Mouse (Mus musculus) ES-Bruce4 (cell line): ENCODE results near the gene Pold3. TPM values are rescaled to one million over a fixed set of nuclear protein-coding genes. Genes with fewer than 3 reads are reported as not detected.

Experiments used
- H3K27ac ChIP-seq: 2 replicates; pipeline ENCODE4 v1.5.1; 2012; ENCODE audit warnings: low read length, inconsistent platforms; ENCODE audit not compliant: insufficient read depth
- H3K27me3 ChIP-seq: 2 replicates; pipeline ENCODE4 v1.6.1; 2012; ENCODE audit warnings: mild to moderate bottlenecking, low read length, inconsistent platforms; ENCODE audit not compliant: control insufficient read depth, poor library complexity, insufficient read depth, severe bottlenecking
- H3K36me3 ChIP-seq: 2 replicates; pipeline ENCODE4 v1.6.1; 2012; ENCODE audit warnings: inconsistent platforms, mild to moderate bottlenecking, low read length, moderate library complexity; ENCODE audit not compliant: control insufficient read depth, poor library complexity, insufficient read depth, severe bottlenecking
- H3K4me1 ChIP-seq: one replicate; pipeline ENCODE4 v1.8.1; 2011; ENCODE audit warnings: low read length; ENCODE audit not compliant: control insufficient read depth, insufficient read depth
- H3K4me3 ChIP-seq: 2 replicates; pipeline ENCODE4 v1.5.1; 2011; ENCODE audit warnings: low read depth, mild to moderate bottlenecking, low read length
- H3K9ac ChIP-seq: 2 replicates; pipeline ENCODE4 v1.6.1; 2012; ENCODE audit warnings: low read depth, mild to moderate bottlenecking, inconsistent platforms; ENCODE audit not compliant: poor library complexity, severe bottlenecking
- H3K9me3 ChIP-seq: replicated peaks from 2 replicates; pipeline ENCODE4 v1.6.1; 2012; ENCODE audit warnings: mild to moderate bottlenecking, low read length, inconsistent platforms; ENCODE audit not compliant: control insufficient read depth, poor library complexity, insufficient read depth, severe bottlenecking
- CTCF ChIP-seq: IDR thresholded peaks from one replicate; pipeline ENCODE4 v1.8.1; 2011; ENCODE audit warnings: low read depth, low read length
- EP300 ChIP-seq: IDR thresholded peaks from 2 replicates; pipeline ENCODE4 v1.6.1; 2011; ENCODE audit warnings: low read depth, low read length; ENCODE audit not compliant: insufficient read depth
- POLR2A ChIP-seq: IDR thresholded peaks from one replicate; pipeline ENCODE4 v1.8.1; 2011; ENCODE audit warnings: low read length; ENCODE audit not compliant: insufficient read depth
- polyA plus RNA-seq: library from polyadenylated mRNA; stranded (reverse); fragments of >200 nt; gene quantifications from 2 replicates; pipeline ENCODE4 v1.2.4, GENCODE M21; 2011; ENCODE audit warnings: low read depth; ENCODE audit not compliant: missing spikeins, insufficient read depth, insufficient read length

The Pold3 gene
- polyA plus RNA-seq, 1 experiment, result 87.8 TPM

GRCm38 (mm10) chr7:100137038-100137437 is 15.7 kb upstream of the Pold3 start:
- Histone ChIP-seq H3K4me3 (no peak overlapping the region), H3K27me3 (no peaks in the 10 kb centered on the region), H3K27ac (no peak overlapping the region), H3K36me3 (no peaks in the 10 kb centered on the region), H3K9me3 (no peaks in the 10 kb centered on the region), H3K4me1 (no peaks in the 10 kb centered on the region), H3K9ac (no peak overlapping the region)
- TF ChIP-seq POLR2A (no peak), EP300 (no peak), CTCF (no peak)

- Histone ChIP-seq H3K4me1 (no peaks in the 10 kb centered on the region), H3K4me3 (no peak overlapping the region), H3K9me3 (no peaks in the 10 kb centered on the region), H3K27ac (no peak overlapping the region), H3K36me3 (no peaks in the 10 kb centered on the region), H3K27me3 (no peaks in the 10 kb centered on the region), H3K9ac (no peak overlapping the region)
- no peak for TF ChIP-seq POLR2A
- no peak for TF ChIP-seq EP300
- no peak for TF ChIP-seq CTCF
These were observed 11.0 kb upstream of the Pold3 start for GRCm38 (mm10) chr7:100132379-100132778.

GRCm38 (mm10) chr7:100130592-100130991 is 9.2 kb upstream of the Pold3 start:
- Histone ChIP-seq H3K9ac (no peak overlapping the region), H3K27me3 (no peaks in the 10 kb centered on the region), H3K4me1 (no peaks in the 10 kb centered on the region), H3K27ac (no peak overlapping the region), H3K9me3 (no peaks in the 10 kb centered on the region), H3K36me3 (no peaks in the 10 kb centered on the region), H3K4me3 (no peak overlapping the region)
- no peak for TF ChIP-seq EP300
- TF ChIP-seq CTCF, result no peak
- no peak for TF ChIP-seq POLR2A

GRCm38 (mm10) chr7:100128262-100129041 is 7.1 kb upstream of the Pold3 start:
- Histone ChIP-seq H3K4me3 (no peak overlapping the region), H3K36me3 (no peaks in the 10 kb centered on the region), H3K27ac (no peak overlapping the region), H3K4me1 (no peaks in the 10 kb centered on the region), H3K9ac (no peak overlapping the region), H3K9me3 (no peaks in the 10 kb centered on the region), H3K27me3 (no peaks in the 10 kb centered on the region)
- TF ChIP-seq EP300 (no peak), POLR2A (no peak), CTCF (no peak)

- Histone ChIP-seq H3K4me3 (no peak overlapping the region), H3K9me3 (no peaks in the 10 kb centered on the region), H3K9ac (no peak overlapping the region), H3K36me3 (no peaks in the 10 kb centered on the region), H3K27ac (no peak overlapping the region), H3K27me3 (no peaks in the 10 kb centered on the region), H3K4me1 (no peaks in the 10 kb centered on the region)
- TF ChIP-seq POLR2A, result no peak
- TF ChIP-seq CTCF, result no peak
- TF ChIP-seq EP300, result no peak
These were observed 5.1 kb upstream of the Pold3 start for GRCm38 (mm10) chr7:100126514-100126913.

GRCm38 (mm10) chr7:100125166-100125565 is 3.8 kb upstream of the Pold3 start:
- H3K27ac ChIP-seq, result no peak overlapping the region
- no peaks in the 10 kb centered on the region for H3K9me3 ChIP-seq
- no peaks in the 10 kb centered on the region for H3K36me3 ChIP-seq
- H3K27me3 ChIP-seq, result no peaks in the 10 kb centered on the region
- no peaks in the 10 kb centered on the region for H3K4me1 ChIP-seq
- no peak overlapping the region for H3K4me3 ChIP-seq
- TF ChIP-seq EP300 (no peak), CTCF (no peak), POLR2A (no peak)
- H3K9ac ChIP-seq, result no peak overlapping the region
